Mouse (Mus musculus) brain, adult 10 weeks (tissue): Measurements from ENCODE around the gene Kcnq5. TPM values are rescaled to one million over a fixed set of nuclear protein-coding genes. Genes with fewer than 3 reads are reported as not detected.

ENCODE experiments used
- polyA plus RNA-seq: library from polyadenylated mRNA; stranded (reverse); fragments of 350-450 nt; fragmentation: Illumina TruSeq; extraction: RNeasy Lipid Tissue Mini Kit (QIAGEN cat#74804); gene quantifications from one replicate; pipeline ENCODE4 v1.2.3, GENCODE M21; 2015; ENCODE audit warnings: low read depth, low replicate concordance

Kcnq5 gene
- 32.5 TPM for polyA plus RNA-seq

GRCm38 (mm10) chr1:21961251-21962082, at the start of gene Kcnq5:
Gene Kcnq5, minus strand, starts transcription at chr1:21961942.

GRCm38 (mm10) chr1:21383256-21383655, 578.5 kb downstream of the Kcnq5 start, which contains the start of gene Khdc1b:
Gene Khdc1b, plus strand, starts transcription at chr1:21383556.

GRCm38 (mm10) chr1:21368031-21368430, 593.7 kb downstream of the Kcnq5 start, which contains the start of gene Khdc1c:
Gene Khdc1c, plus strand, starts transcription at chr1:21368331.

GRCm38 (mm10) chr1:21349341-21349740, 612.4 kb downstream of the Kcnq5 start, which contains the start of gene Khdc1a:
Gene Khdc1a, plus strand, starts transcription at chr1:21349641.

